Mouse (Mus musculus) G1E-ER4 (cell line): Measurements from ENCODE around the gene Olfr1062. TPM values are rescaled to one million over a fixed set of nuclear protein-coding genes. Genes with fewer than 3 reads are reported as not detected.
"Not testable (repeated sequence)": the region's sequence is repeated elsewhere in the genome, so short reads cannot be mapped to it uniquely, and the experiment has no call there.

Experiments
- GATA1 ChIP-seq: IDR thresholded peaks from one replicate; pipeline ENCODE4 v1.8.0; 2012; ENCODE audit warnings: low read length, inconsistent platforms
- polyA plus RNA-seq: library from polyadenylated mRNA; stranded (reverse); fragments of >175 nt; gene quantifications from 2 replicates; pipeline ENCODE4 v1.2.3, GENCODE M21; 2012

Olfr1062 gene
- polyA plus RNA-seq, result not detected in 2 replicates

GRCm38 (mm10) chr2:86426649-86427048, at the start of gene Olfr1062:
Gene Olfr1062, minus strand, starts transcription at chr2:86426749.
- TF ChIP-seq GATA1, result not testable (repeated sequence)

DNA sequence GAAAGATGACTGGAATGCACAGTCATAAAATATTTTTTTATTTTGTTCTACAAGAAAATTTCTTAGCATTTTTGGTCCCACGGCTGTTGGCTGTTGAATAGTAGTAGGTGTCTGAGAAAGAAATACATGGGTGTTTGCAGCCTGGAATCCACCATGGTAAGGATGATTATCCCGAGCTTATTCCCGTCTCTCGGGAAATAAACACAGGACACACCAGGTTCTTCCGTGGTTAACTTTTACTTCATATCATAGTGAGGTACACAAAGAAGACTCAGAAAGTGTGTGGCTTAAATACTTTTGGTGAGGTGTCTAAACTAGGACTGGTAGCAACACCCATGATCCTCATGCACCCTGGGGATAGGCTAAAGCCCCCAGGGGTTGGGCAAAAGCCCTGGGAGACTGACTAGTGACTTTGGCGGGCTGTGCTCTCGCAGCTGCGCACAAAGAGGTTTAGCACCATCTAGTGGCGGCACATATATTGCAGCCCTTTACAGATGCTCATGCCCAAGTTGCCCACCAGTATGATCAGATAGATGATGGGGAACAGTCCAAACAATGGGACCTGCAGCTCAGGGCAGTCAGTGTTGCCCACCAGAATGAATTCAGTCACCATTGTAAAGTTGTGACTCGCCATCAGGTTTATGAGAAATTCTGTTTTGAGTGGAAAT, 38.0 kb upstream of the Olfr1062 start:
- no peak for TF ChIP-seq GATA1

DNA sequence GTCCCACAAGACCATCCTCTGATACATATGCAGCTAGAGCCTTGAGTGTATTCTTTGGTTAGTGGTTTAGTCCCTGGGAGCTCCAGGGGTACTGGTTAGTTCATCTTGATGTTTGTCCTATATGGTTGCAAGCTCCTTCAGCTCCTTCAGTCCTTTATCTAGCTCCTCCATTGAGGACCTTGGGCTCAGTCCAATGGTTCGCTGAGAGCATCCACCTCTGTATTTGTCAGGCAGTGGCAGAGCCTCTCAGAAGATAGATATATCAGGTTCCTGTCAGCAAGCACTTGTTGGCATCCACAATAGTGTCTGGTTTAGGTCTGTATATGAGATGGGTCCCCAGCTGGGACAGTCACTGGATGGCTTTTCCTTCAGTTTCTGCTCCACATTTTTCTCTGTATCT, 33.9 kb upstream of the Olfr1062 start:
- no peak for TF ChIP-seq GATA1

DNA sequence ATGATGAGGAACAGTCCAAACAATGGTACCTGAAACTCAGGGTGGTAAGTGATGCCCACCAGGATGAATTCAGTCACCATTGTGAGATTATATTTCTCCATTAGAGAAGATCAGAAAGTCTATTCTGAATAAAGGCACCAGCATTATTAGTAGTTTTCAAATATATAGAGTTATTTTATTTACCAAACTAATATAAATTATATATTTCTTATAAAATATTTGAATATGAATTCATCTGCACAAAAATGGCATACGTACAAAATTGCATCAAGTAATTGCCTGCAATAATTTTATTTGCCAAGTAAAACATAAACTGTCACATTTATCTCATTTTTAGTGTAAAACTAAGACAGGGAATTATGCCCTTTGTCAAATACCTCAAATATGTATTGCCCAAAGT, 29.6 kb upstream of the Olfr1062 start, which contains the start of gene Olfr1066:
TSS of gene Olfr1066 (minus strand) at position 101 of the 400 bp plus-strand sequence.
- no peak for TF ChIP-seq GATA1

DNA sequence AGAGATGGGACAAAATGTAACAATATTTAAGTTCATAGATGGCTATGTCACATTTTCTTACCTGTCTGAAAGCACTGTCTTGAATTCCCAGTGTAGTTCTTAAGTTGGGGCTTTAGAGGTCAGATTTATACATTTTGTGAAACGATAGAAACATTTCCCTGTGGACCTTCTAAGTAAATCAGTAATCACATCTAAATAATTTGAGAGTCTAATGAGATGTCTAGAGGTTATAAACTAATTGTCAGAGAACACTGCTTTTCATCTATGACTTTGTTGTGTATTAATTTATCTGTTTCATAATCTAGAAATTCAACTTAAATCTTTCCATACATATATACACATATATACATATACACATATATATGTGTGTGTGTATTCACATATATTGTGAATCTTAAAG, 23.9 kb upstream of the Olfr1062 start, which contains the start of gene Olfr1065:
TSS of gene Olfr1065 (minus strand) at position 101 of the 400 bp plus-strand sequence.
- not testable (repeated sequence) for TF ChIP-seq GATA1

DNA sequence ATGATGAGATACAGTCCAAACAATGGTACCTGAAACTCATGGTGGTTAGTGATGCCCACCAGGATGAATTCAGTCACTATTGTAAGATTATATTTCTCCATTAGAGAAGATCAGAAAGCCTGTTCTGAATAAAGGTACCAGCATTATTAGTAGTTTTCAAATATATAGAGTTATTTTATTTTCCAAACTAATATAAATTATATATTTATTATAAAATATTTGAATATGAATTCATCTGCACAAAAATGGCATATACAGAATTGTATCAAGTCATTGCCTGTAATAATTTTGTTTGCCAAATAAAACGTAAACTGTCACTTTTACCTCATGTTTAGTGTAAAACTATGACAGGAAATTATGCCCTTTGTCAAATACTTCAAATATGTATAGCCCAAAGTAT, 12.6 kb downstream of the Olfr1062 start, which contains the start of gene Olfr1061:
TSS of gene Olfr1061 (minus strand) at position 101 of the 400 bp plus-strand sequence.
- TF ChIP-seq GATA1, result no peak

DNA sequence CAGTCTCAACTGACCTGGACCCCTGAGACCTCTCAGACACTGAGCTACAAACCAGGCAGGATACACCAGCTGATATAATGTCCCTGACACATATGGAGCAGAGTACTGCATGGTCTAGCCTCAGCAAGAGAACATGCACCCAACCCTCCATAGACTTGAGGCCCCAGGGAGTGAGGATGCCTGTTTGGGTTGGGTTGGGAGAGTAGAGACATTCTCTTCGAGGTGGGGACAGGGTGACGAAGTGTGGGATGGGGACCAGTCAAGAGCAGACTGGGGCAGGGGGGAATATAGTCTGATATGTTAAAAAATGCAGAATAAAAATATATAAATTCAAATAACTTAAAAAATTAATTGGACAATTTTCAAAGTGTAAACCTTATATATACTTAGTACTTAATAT, 31.4 kb downstream of the Olfr1062 start:
- no peak for TF ChIP-seq GATA1

GRCm38 (mm10) chr2:86388461-86388860, 38.1 kb downstream of the Olfr1062 start, which contains the start of gene Olfr1058:
Gene Olfr1058, minus strand, starts transcription at chr2:86388561.
- not testable (repeated sequence) for TF ChIP-seq GATA1

- no peak for TF ChIP-seq GATA1
Observed at GRCm38 (mm10) chr2:86378293-86378692, 48.3 kb downstream of the Olfr1062 start, which contains the start of gene Olfr1057. Gene Olfr1057, minus strand, starts transcription at chr2:86378393.

Other genes starting within 250 kb of the Olfr1062 start
- gene Olfr1044, start 248.9 kb downstream of the Olfr1062 start, polyA plus RNA-seq, result not detected in 2 replicates
- not detected in 2 replicates for gene Olfr52, start 241.1 kb downstream of the Olfr1062 start, polyA plus RNA-seq
- gene Olfr1045, start 223.7 kb downstream of the Olfr1062 start, polyA plus RNA-seq, result not detected in 2 replicates
- gene Olfr1046, start 207.4 kb downstream of the Olfr1062 start, polyA plus RNA-seq, result not detected in 2 replicates
- not detected in 2 replicates for gene Olfr1047, start 195.3 kb downstream of the Olfr1062 start, polyA plus RNA-seq
- not detected in 2 replicates for gene Olfr1048, start 186.5 kb downstream of the Olfr1062 start, polyA plus RNA-seq
- gene Olfr1049, start 168.4 kb downstream of the Olfr1062 start, polyA plus RNA-seq, result not detected in 2 replicates
- not detected in 2 replicates for gene Olfr1051, start 147.7 kb downstream of the Olfr1062 start, polyA plus RNA-seq
- not detected in 2 replicates for gene Olfr1052, start 134.3 kb downstream of the Olfr1062 start, polyA plus RNA-seq
- not detected in 2 replicates for gene Olfr1053, start 111.5 kb downstream of the Olfr1062 start, polyA plus RNA-seq
- not detected in 2 replicates for gene Olfr1054, start 91.3 kb downstream of the Olfr1062 start, polyA plus RNA-seq
- gene Olfr1055, start 76.5 kb downstream of the Olfr1062 start, polyA plus RNA-seq, result not detected in 2 replicates
- not detected in 2 replicates for gene Olfr1056, start 64.3 kb downstream of the Olfr1062 start, polyA plus RNA-seq
- gene Olfr1057, start 48.4 kb downstream of the Olfr1062 start, polyA plus RNA-seq, result not detected in 2 replicates
- not detected in 2 replicates for gene Olfr1058, start 38.2 kb downstream of the Olfr1062 start, polyA plus RNA-seq
- not detected in 2 replicates for gene Olfr1061, start 12.7 kb downstream of the Olfr1062 start, polyA plus RNA-seq
- gene Olfr1065, start 23.8 kb upstream of the Olfr1062 start, polyA plus RNA-seq, result not detected in 2 replicates
- gene Olfr1066, start 29.5 kb upstream of the Olfr1062 start, polyA plus RNA-seq, result not detected in 2 replicates
- not detected in 2 replicates for gene Olfr228, start 60.6 kb upstream of the Olfr1062 start, polyA plus RNA-seq
- gene Olfr1076, start 81.7 kb upstream of the Olfr1062 start, polyA plus RNA-seq, result not detected in 2 replicates
- gene Olfr1079, start 115.7 kb upstream of the Olfr1062 start, polyA plus RNA-seq, result not detected in 2 replicates
- not detected in 2 replicates for gene Olfr1080, start 131.5 kb upstream of the Olfr1062 start, polyA plus RNA-seq
- not detected in 2 replicates for gene Olfr1082, start 172.2 kb upstream of the Olfr1062 start, polyA plus RNA-seq
- gene Olfr1084, start 213.0 kb upstream of the Olfr1062 start, polyA plus RNA-seq, result not detected in 2 replicates
- not detected in 2 replicates for gene Olfr1085, start 235.3 kb upstream of the Olfr1062 start, polyA plus RNA-seq